Mouse (Mus musculus): ENCODE data around the gene Ctcf. TPM values are rescaled to one million over a fixed set of nuclear protein-coding genes. Genes with fewer than 3 reads are reported as not detected.

Ctcf gene
- polyA plus RNA-seq, 1 experiment from 2014 or later, result 100 TPM

GRCm38 (mm10) chr8:105635481-105635880 lies 887 bp upstream of the Ctcf start:
- under 1% methylated on average over 11 of the region's 11 CpGs for WGBS
- Histone ChIP-seq H3K27me3 (replicated peaks; ENCODE audit: control insufficient read depth, insufficient read depth, low read length) (no peaks in the 10 kb centered on the region), H3K4me2 (ENCODE audit: low read length) (peak overlapping the region; percentile 85), H3K36me3 (ENCODE audit: control insufficient read depth, insufficient read depth, low read length) (no peaks in the 10 kb centered on the region), H3K27ac (ENCODE audit: low read depth, low read length) (peak overlapping the region; percentile 100; the same call in 1 of the 2 replicates), H3K4me3 (ENCODE audit: low read depth, low read length) (peak overlapping the region; percentile 98), H3K4me1 (ENCODE audit: control insufficient read depth, insufficient read depth, low read length) (peaks cover 22% of the 10 kb centered on the region), H3K9ac (ENCODE audit: low read length) (peak overlapping the region; percentile 100), H3K9me3 (replicated peaks; ENCODE audit: control insufficient read depth, low read length) (no peaks in the 10 kb centered on the region)
- no peak for ATAC-seq
- no peak for DNase-seq (ENCODE audit: low spot score)

GRCm38 (mm10) chr8:105636963-105637510 lies 669 bp downstream of the Ctcf start, which contains the start of gene Agrp:
Gene Agrp (minus strand): TSS chr8:105637393.
- peak within 1 kb of the TSS; percentile 85 for H3K4me2 ChIP-seq (ENCODE audit: low read length)
- no peaks in the 10 kb centered on the region for H3K27me3 ChIP-seq (replicated peaks; ENCODE audit: control insufficient read depth, insufficient read depth, low read length)
- peak within 1 kb of the TSS; percentile 98 for H3K4me3 ChIP-seq (ENCODE audit: low read depth, low read length)
- DNase-seq (ENCODE audit: low spot score) (peak; percentile 72), ATAC-seq (peak; percentile 54)
- peaks cover 22% of the 10 kb centered on the region for H3K4me1 ChIP-seq (ENCODE audit: control insufficient read depth, insufficient read depth, low read length)
- H3K9ac ChIP-seq (ENCODE audit: low read length), result peak within 1 kb of the TSS; percentile 100
- no peaks in the 10 kb centered on the region for H3K36me3 ChIP-seq (ENCODE audit: control insufficient read depth, insufficient read depth, low read length)
- peak within 1 kb of the TSS; percentile 100 for H3K27ac ChIP-seq (ENCODE audit: low read depth, low read length)
- H3K9me3 ChIP-seq (replicated peaks; ENCODE audit: control insufficient read depth, low read length), result no peaks in the 10 kb centered on the region
- 0% methylated on average over 63 of the region's 63 CpGs for WGBS

GRCm38 (mm10) chr8:105637601-105638041 lies 1.3 kb downstream of the Ctcf start:
- WGBS, result 0% methylated on average over 11 of the region's 11 CpGs
- peak; percentile 50 for DNase-seq (ENCODE audit: low spot score)

GRCm38 (mm10) chr8:105638510-105638909 lies 2.1 kb downstream of the Ctcf start:
- Histone ChIP-seq H3K9ac (ENCODE audit: low read length) (peak overlapping the region; percentile 100; the same call in 1 of the 2 replicates), H3K4me1 (ENCODE audit: control insufficient read depth, insufficient read depth, low read length) (peaks cover 22% of the 10 kb centered on the region), H3K4me3 (ENCODE audit: low read depth, low read length) (peak overlapping the region; percentile 98; the same call in 1 of the 2 replicates), H3K36me3 (ENCODE audit: control insufficient read depth, insufficient read depth, low read length) (peaks cover 2% of the 10 kb centered on the region), H3K4me2 (ENCODE audit: low read length) (peak overlapping the region; percentile 85), H3K27ac (ENCODE audit: low read depth, low read length) (no peak overlapping the region), H3K27me3 (replicated peaks; ENCODE audit: control insufficient read depth, insufficient read depth, low read length) (no peaks in the 10 kb centered on the region), H3K9me3 (replicated peaks; ENCODE audit: control insufficient read depth, low read length) (no peaks in the 10 kb centered on the region)
- 83% methylated on average over 4 of the region's 4 CpGs for WGBS
- DNase-seq (ENCODE audit: low spot score) (no peak), ATAC-seq (no peak)

More at GRCm38 (mm10) chr8:105637601-105638041, 1.3 kb downstream of the Ctcf start:
- no peak for ATAC-seq
- Histone ChIP-seq H3K27ac (ENCODE audit: low read depth, low read length) (peak overlapping the region; percentile 100), H3K9ac (ENCODE audit: low read length) (peak overlapping the region; percentile 100), H3K4me1 (ENCODE audit: control insufficient read depth, insufficient read depth, low read length) (peaks cover 22% of the 10 kb centered on the region), H3K9me3 (replicated peaks; ENCODE audit: control insufficient read depth, low read length) (no peaks in the 10 kb centered on the region), H3K4me3 (ENCODE audit: low read depth, low read length) (peak overlapping the region; percentile 98), H3K4me2 (ENCODE audit: low read length) (peak overlapping the region; percentile 85), H3K27me3 (replicated peaks; ENCODE audit: control insufficient read depth, insufficient read depth, low read length) (no peaks in the 10 kb centered on the region), H3K36me3 (ENCODE audit: control insufficient read depth, insufficient read depth, low read length) (no peaks in the 10 kb centered on the region)

- DNase-seq (ENCODE audit: low spot score) (no peak), ATAC-seq (no peak)
- no peak overlapping the region for H3K4me2 ChIP-seq (ENCODE audit: low read length)
- H3K36me3 ChIP-seq (ENCODE audit: control insufficient read depth, insufficient read depth, low read length), result peaks cover 10% of the 10 kb centered on the region
- H3K9ac ChIP-seq (ENCODE audit: low read length), result no peak overlapping the region
- peaks cover 22% of the 10 kb centered on the region for H3K4me1 ChIP-seq (ENCODE audit: control insufficient read depth, insufficient read depth, low read length)
- H3K9me3 ChIP-seq (replicated peaks; ENCODE audit: control insufficient read depth, low read length), result no peaks in the 10 kb centered on the region
- 79% methylated on average over 1 of the region's 1 CpGs for WGBS
- H3K27me3 ChIP-seq (replicated peaks; ENCODE audit: control insufficient read depth, insufficient read depth, low read length), result no peaks in the 10 kb centered on the region
- no peak overlapping the region for H3K4me3 ChIP-seq (ENCODE audit: low read depth, low read length)
- no peak overlapping the region for H3K27ac ChIP-seq (ENCODE audit: low read depth, low read length)
Observed at GRCm38 (mm10) chr8:105639835-105640234, 3.5 kb downstream of the Ctcf start.

- Histone ChIP-seq H3K4me2 (ENCODE audit: low read length) (no peak overlapping the region), H3K36me3 (ENCODE audit: control insufficient read depth, insufficient read depth, low read length) (peaks cover 16% of the 10 kb centered on the region), H3K4me1 (ENCODE audit: control insufficient read depth, insufficient read depth, low read length) (peaks cover 19% of the 10 kb centered on the region), H3K27ac (ENCODE audit: low read depth, low read length) (no peak overlapping the region), H3K9ac (ENCODE audit: low read length) (no peak overlapping the region), H3K27me3 (replicated peaks; ENCODE audit: control insufficient read depth, insufficient read depth, low read length) (no peaks in the 10 kb centered on the region), H3K4me3 (ENCODE audit: low read depth, low read length) (no peak overlapping the region), H3K9me3 (replicated peaks; ENCODE audit: control insufficient read depth, low read length) (no peaks in the 10 kb centered on the region)
- WGBS, result 78% methylated on average over 2 of the region's 2 CpGs
- ATAC-seq, result no peak
- DNase-seq (ENCODE audit: low spot score), result peak; percentile 36
Observed at GRCm38 (mm10) chr8:105640511-105640910, 4.1 kb downstream of the Ctcf start.

- Histone ChIP-seq H3K4me3 (ENCODE audit: low read depth, low read length) (no peak overlapping the region), H3K27ac (ENCODE audit: low read depth, low read length) (no peak overlapping the region), H3K9ac (ENCODE audit: low read length) (no peak overlapping the region), H3K9me3 (replicated peaks; ENCODE audit: control insufficient read depth, low read length) (no peaks in the 10 kb centered on the region), H3K27me3 (replicated peaks; ENCODE audit: control insufficient read depth, insufficient read depth, low read length) (no peaks in the 10 kb centered on the region), H3K4me2 (ENCODE audit: low read length) (no peak overlapping the region), H3K4me1 (ENCODE audit: control insufficient read depth, insufficient read depth, low read length) (no peaks in the 10 kb centered on the region), H3K36me3 (ENCODE audit: control insufficient read depth, insufficient read depth, low read length) (peaks cover 37% of the 10 kb centered on the region)
- no peak for DNase-seq (ENCODE audit: low spot score)
- no peak for ATAC-seq
- 89% methylated on average over 1 of the region's 1 CpGs for WGBS
Observed at GRCm38 (mm10) chr8:105645205-105645604, 8.8 kb downstream of the Ctcf start.

- DNase-seq (ENCODE audit: low spot score) (no peak), ATAC-seq (no peak)
- H3K9me3 ChIP-seq (replicated peaks; ENCODE audit: control insufficient read depth, low read length), result no peaks in the 10 kb centered on the region
- H3K27me3 ChIP-seq (replicated peaks; ENCODE audit: control insufficient read depth, insufficient read depth, low read length), result no peaks in the 10 kb centered on the region
- H3K9ac ChIP-seq (ENCODE audit: low read length), result no peak overlapping the region
- peaks cover 47% of the 10 kb centered on the region for H3K36me3 ChIP-seq (ENCODE audit: control insufficient read depth, insufficient read depth, low read length)
- H3K4me3 ChIP-seq (ENCODE audit: low read depth, low read length), result no peak overlapping the region
- no peak overlapping the region for H3K27ac ChIP-seq (ENCODE audit: low read depth, low read length)
- 100% methylated on average over 1 of the region's 1 CpGs for WGBS
- no peaks in the 10 kb centered on the region for H3K4me1 ChIP-seq (ENCODE audit: control insufficient read depth, insufficient read depth, low read length)
- no peak overlapping the region for H3K4me2 ChIP-seq (ENCODE audit: low read length)
Observed at GRCm38 (mm10) chr8:105648929-105649328, 12.6 kb downstream of the Ctcf start.

- Histone ChIP-seq H3K9ac (ENCODE audit: low read length) (no peak overlapping the region), H3K9me3 (replicated peaks; ENCODE audit: control insufficient read depth, low read length) (no peaks in the 10 kb centered on the region), H3K27ac (ENCODE audit: low read depth, low read length) (no peak overlapping the region), H3K27me3 (replicated peaks; ENCODE audit: control insufficient read depth, insufficient read depth, low read length) (no peaks in the 10 kb centered on the region), H3K4me1 (ENCODE audit: control insufficient read depth, insufficient read depth, low read length) (no peaks in the 10 kb centered on the region), H3K4me3 (ENCODE audit: low read depth, low read length) (no peak overlapping the region), H3K36me3 (ENCODE audit: control insufficient read depth, insufficient read depth, low read length) (peaks cover 18% of the 10 kb centered on the region), H3K4me2 (ENCODE audit: low read length) (no peak overlapping the region)
- DNase-seq (ENCODE audit: low spot score) (no peak), ATAC-seq (no peak)
Observed at GRCm38 (mm10) chr8:105657641-105658040, 21.3 kb downstream of the Ctcf start.

Measured in forebrain, embryonic 14.5 days (tissue).